Mouse (Mus musculus) hindbrain, embryonic 11.5 days (tissue): ENCODE data around the gene Ppfibp1. TPM values are rescaled to one million over a fixed set of nuclear protein-coding genes. Genes with fewer than 3 reads are reported as not detected.
A peak's percentile ranks its signal among the peaks of the same experiment; 100 is the strongest.

ENCODE experiments used
- ATAC-seq: fragments of 200-750 bp; cut with Nextera tagmentation; 2 replicates; pipeline ENCODE4 v1.8.0; 2017; ENCODE audit warnings: mild to moderate bottlenecking, moderate TSS enrichment, moderate library complexity; ENCODE audit not compliant: low FRiP score
- DNase-seq: peaks from one replicate; pipeline ENCODE4 v3.0.0-alpha.2; 2015; ENCODE audit warnings: low spot score
- H3K27ac ChIP-seq: fragments of 300-500 bp; sonication (generic); 2 replicates; pipeline ENCODE4 v1.5.1; 2014; ENCODE audit warnings: mild to moderate bottlenecking, low read depth, low read length
- H3K27me3 ChIP-seq: fragments of 300-500 bp; sonication (generic); 2 replicates; pipeline ENCODE4 v1.6.1; 2014; ENCODE audit warnings: mild to moderate bottlenecking, low read length, moderate library complexity, mixed read lengths; ENCODE audit not compliant: control insufficient read depth, insufficient read depth
- H3K36me3 ChIP-seq: fragments of 300-500 bp; sonication (generic); 2 replicates; pipeline ENCODE4 v1.6.1; 2014; ENCODE audit warnings: mild to moderate bottlenecking, low read length, moderate library complexity, mixed read lengths; ENCODE audit not compliant: control insufficient read depth, insufficient read depth
- H3K4me1 ChIP-seq: fragments of 300-500 bp; sonication (generic); replicated peaks from 2 replicates; pipeline ENCODE4 v1.6.1; 2014; ENCODE audit warnings: low read length, mixed read lengths; ENCODE audit not compliant: control insufficient read depth, insufficient read depth
- H3K4me2 ChIP-seq: fragments of 300-500 bp; sonication (generic); replicated peaks from 2 replicates; pipeline ENCODE4 v1.6.1; 2014; ENCODE audit warnings: mild to moderate bottlenecking, low read depth, low read length
- H3K4me3 ChIP-seq: fragments of 300-500 bp; sonication (generic); 2 replicates; pipeline ENCODE4 v1.5.1; 2014; ENCODE audit warnings: low read depth, low read length
- H3K9ac ChIP-seq: fragments of 300-500 bp; sonication (generic); 2 replicates; pipeline ENCODE4 v1.6.1; 2014; ENCODE audit warnings: low read depth, low read length
- H3K9me3 ChIP-seq: fragments of 300-500 bp; sonication (generic); 2 replicates; pipeline ENCODE4 v1.6.1; 2016; ENCODE audit warnings: low read length; ENCODE audit not compliant: control insufficient read depth
- WGBS: fragments of 180-500 bp; shearing (Covaris S2); extraction: QIAGEN DNeasy Blood & Tissue Kit; methylation state at CpG from one replicate; pipeline ENCODE4 v1.1.7; 2014; 5-methylcytosine and 5-hydroxymethylcytosine counted together
- polyA plus RNA-seq: library from polyadenylated mRNA; unstranded; fragments of >200 nt; fragmentation: Nextera tagmentation; extraction: Ambion mirVana; gene quantifications from 2 replicates; pipeline ENCODE4 v1.2.1, GENCODE M21; 2014

Ppfibp1 gene
- polyA plus RNA-seq, 1 experiment from 2014 or later = 36.1 TPM

DNA sequence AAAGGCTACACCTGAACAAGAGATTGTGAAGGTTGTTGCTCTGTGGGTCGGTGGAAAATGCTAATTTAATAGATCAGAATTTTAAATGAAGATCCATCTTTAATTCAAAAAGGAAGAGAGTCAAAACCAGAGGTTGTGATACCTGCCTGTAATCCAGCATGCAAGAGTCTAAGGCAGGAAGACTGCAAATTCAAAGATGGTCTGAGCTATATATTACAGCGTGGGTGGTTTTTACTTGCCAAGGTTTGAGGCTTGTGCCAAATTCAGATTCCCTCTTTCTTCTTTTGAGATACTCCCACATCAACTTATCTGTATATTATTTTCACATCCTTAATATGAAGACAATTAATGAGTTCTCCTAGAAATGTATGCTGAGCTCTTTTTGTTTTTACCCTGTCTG lies 140.1 kb downstream of the Ppfibp1 start:
- Histone ChIP-seq H3K4me2 (no peak overlapping the region), H3K27me3 (no peaks in the 10 kb centered on the region), H3K4me3 (no peak overlapping the region), H3K4me1 (no peaks in the 10 kb centered on the region), H3K36me3 (no peaks in the 10 kb centered on the region), H3K9me3 (no peaks in the 10 kb centered on the region), H3K27ac (no peak overlapping the region), H3K9ac (no peak overlapping the region)
- 80% methylated on average over 2 of the region's 2 CpGs for WGBS
- ATAC-seq (no peak), DNase-seq (no peak)

DNA sequence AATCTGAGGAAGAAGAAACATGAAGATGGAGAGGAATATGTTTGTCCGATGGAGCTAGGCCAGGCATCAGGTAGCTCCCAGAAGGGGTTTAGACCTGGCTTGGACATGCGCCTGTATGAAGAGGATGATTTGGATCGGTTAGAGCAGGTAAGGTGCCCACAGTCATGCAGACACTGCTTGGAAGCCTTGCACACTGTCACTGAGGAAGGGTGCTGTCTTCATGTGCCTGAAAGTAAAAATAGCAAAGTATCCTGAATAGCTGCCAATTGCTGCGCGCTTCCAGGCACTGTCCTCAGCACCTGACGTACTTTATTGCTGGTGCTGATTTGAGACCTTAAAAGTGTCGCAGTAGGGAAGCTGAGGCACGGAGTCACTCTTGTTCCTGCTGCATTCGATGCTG lies 141.3 kb downstream of the Ppfibp1 start:
- 95% methylated on average over 9 of the region's 9 CpGs for WGBS
- Histone ChIP-seq H3K4me1 (no peaks in the 10 kb centered on the region), H3K9ac (no peak overlapping the region), H3K4me3 (no peak overlapping the region), H3K4me2 (no peak overlapping the region), H3K27me3 (no peaks in the 10 kb centered on the region), H3K9me3 (no peaks in the 10 kb centered on the region), H3K36me3 (no peaks in the 10 kb centered on the region), H3K27ac (no peak overlapping the region)
- DNase-seq = no peak
- no peak for ATAC-seq

DNA sequence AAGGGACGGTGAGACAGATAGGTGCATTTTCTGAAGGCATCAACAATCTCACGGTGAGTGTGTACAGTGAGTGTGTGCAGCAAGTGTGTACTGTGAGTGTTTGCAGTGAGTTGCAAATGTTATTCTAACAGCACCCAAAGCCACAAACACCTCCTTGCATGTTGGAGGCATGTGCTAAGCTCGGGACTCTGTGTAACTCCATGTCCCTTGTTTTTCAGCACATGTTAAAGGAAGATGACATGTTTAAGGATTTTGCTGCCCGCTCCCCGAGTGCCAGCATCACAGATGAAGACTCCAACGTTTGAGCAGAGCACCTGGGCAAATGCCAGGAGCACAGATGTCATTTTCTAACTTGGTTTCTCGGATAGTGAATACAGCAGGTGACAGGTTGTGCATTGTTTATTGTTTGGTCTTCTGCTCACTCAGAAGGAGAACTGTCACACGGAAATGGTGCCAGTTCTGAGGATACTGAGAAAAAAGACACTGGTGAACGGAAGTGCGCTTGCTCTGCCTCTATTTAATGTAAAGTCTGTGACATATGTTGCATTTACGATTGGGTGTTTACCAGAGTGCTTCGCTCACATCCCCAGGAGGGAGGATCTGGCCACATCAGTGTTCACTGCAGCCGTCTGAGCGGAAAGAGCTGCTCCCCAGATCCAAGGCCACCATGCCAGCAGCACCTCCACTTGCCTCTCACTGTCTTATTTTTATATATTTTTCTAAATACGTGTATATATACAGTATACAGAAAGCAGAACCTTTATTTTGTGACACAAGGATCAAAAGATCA lies 142.0 kb downstream of the Ppfibp1 start:
- H3K4me2 ChIP-seq = no peak overlapping the region
- no peaks in the 10 kb centered on the region for H3K4me1 ChIP-seq
- no peak overlapping the region for H3K9ac ChIP-seq
- DNase-seq (no peak), ATAC-seq (no peak)
- 90% methylated on average over 15 of the region's 15 CpGs for WGBS
- no peak overlapping the region for H3K4me3 ChIP-seq
- H3K27me3 ChIP-seq = no peaks in the 10 kb centered on the region
- no peak overlapping the region for H3K27ac ChIP-seq
- no peaks in the 10 kb centered on the region for H3K9me3 ChIP-seq
- H3K36me3 ChIP-seq = no peaks in the 10 kb centered on the region

DNA sequence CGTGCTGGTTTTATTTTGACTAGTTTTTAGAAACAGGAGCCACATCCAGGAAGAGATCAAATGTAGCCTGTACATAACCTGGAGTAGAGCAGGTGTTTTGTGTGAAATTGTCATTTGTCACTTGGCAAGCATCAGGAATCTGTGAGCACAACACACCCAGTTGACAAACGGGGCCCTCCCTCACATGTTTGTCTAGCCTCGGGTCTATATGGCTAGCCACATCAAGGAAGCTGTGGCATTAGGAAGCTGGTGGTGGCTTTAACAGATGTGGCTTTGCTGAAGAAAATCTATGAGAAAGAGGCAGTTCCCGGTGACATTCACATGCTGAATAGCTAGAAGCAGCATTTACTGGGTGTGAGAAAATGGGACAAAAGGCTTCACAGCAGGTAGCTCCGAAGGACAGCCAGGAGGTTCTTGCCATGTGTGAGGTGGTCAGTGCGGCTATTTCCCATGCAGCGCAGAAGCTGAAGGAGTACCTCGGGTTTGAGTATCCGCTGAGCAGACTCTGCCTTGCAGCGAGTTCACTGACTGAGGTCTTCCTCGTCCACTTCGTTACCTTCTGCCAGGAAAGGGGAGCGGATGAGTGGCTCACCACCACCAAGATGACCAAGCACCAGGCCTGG lies 144.1 kb downstream of the Ppfibp1 start, which contains the start of gene Rep15:
Rep15 (plus strand) TSS at position 282 of the 623 bp plus-strand sequence.
- Histone ChIP-seq H3K4me1 (no peaks in the 10 kb centered on the region), H3K4me3 (no peak within 1 kb of the TSS), H3K9me3 (no peaks in the 10 kb centered on the region), H3K9ac (no peak within 1 kb of the TSS), H3K4me2 (no peak within 1 kb of the TSS), H3K27me3 (no peaks in the 10 kb centered on the region), H3K27ac (no peak within 1 kb of the TSS), H3K36me3 (no peaks in the 10 kb centered on the region)
- DNase-seq = no peak
- no peak for ATAC-seq
- WGBS = 36% methylated on average over 13 of the region's 13 CpGs

DNA sequence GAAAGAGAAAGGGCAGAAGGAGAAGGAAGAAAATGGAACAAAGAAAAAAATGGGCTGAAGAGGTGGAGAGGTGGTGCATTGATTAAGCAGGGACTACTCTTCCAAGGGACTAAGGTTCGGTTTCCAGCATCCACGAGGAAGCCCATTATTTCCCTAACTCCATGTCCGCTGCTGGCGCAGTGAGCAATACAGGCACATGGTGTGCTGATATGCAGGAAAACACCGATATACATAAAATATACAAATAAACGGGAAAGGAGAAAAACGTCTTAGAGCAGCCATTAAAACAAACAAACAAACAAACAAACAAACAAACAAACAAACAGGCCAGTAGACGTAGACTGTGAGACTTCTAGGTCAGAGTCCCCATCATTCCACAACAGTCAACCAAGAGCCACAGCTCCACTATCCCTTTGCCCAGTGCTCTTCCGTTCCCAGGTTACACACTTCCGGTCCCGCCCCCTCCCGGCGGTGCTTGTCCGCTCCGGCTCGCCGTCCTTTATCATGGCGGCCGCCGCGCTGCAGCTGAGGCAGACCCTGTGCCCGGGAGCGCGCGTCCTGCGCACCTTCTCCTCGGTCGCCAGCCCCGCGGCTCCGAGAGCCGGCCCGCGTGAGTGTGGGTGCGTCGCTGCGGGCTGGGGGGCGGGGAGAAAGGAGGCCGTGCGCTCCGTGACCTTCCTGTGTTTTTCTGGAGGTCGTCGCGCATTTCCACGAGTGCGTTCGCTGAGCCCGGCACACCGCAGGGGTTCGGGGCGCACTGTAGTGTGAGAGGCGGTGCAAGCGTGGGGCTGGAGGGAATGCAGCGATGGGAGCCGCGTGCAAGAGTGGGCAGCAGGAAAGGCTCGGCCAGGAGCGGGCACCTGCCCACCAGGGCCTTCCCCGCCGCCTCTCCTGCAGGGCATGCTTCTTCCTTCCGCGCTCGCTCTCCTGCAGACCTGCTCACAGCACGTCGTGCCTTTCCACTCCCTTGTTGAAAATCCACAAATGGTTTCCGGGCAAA lies 154.3 kb downstream of the Ppfibp1 start, which contains the start of gene Mrps35:
Mrps35 (plus strand) TSS at position 474 of the 1,000 bp plus-strand sequence.
- Histone ChIP-seq H3K27me3 (no peaks in the 10 kb centered on the region), H3K4me3 (peak within 1 kb of the TSS; percentile 84), H3K36me3 (no peaks in the 10 kb centered on the region), H3K27ac (peak within 1 kb of the TSS; percentile 75), H3K9me3 (no peaks in the 10 kb centered on the region), H3K4me1 (no peaks in the 10 kb centered on the region), H3K4me2 (peak within 1 kb of the TSS; percentile 38), H3K9ac (peak within 1 kb of the TSS; percentile 78)
- DNase-seq (peak; percentile 94), ATAC-seq (peak; percentile 99)
- 5% methylated on average over 53 of the region's 66 CpGs for WGBS

DNA sequence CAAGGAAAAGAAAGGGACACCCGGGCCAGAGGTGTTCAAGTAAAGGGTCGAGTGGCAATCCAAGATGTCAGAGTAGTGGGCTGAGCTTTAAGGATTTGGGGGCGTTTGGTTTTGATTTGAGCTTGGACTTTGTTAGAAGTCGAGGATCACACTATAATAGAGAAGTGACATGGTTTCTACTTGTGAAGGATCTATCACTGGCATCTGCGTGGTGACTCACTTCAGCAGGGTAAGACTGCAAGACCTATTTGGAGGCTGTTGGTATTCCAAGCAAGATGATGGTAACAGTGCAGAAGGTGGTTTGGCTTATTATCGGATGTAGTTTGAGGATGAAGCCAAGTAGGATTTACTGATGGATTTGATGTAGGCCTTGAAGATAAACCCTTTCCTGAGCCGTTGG lies 155.3 kb downstream of the Ppfibp1 start:
- 58% methylated on average over 7 of the region's 7 CpGs for WGBS
- H3K4me2 ChIP-seq = peak overlapping the region; percentile 38
- H3K9ac ChIP-seq = no peak overlapping the region; the same call in 1 of the 2 replicates
- no peaks in the 10 kb centered on the region for H3K27me3 ChIP-seq
- ATAC-seq (no peak), DNase-seq (peak; percentile 7)
- no peaks in the 10 kb centered on the region for H3K9me3 ChIP-seq
- H3K36me3 ChIP-seq = 0 out of 2 replicates have a peak, but pooled peaks cover 2% of the 10 kb centered on the region
- H3K27ac ChIP-seq = no peak overlapping the region
- H3K4me1 ChIP-seq = no peaks in the 10 kb centered on the region
- H3K4me3 ChIP-seq = peak overlapping the region; percentile 84

DNA sequence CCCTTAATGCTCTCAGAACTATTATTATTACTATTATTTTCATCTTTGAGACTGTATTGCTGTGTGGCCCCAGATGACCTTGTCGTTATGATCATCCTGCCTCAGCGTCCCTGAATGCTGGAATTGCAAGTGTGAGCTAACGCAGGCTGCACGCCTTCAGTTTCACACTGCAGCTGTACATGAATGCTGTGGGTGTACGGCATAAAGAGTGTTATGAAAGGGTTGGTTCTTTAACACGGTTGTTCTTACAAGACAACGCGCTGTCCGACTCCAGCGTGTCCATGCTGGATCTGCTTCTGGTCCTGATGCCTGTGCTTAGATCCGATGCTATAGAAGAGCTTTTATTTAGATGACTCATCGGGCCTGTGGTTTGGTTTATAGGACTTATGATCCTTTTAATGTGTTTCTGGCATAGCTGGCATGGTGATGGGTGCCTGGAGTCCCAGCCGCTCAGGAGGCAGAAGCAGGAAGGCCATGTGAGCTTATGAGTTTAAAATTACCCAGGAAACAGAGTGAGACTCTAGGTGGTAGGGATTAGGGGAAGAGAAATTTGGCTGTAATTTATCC lies 161.0 kb downstream of the Ppfibp1 start:
- Histone ChIP-seq H3K9me3 (no peaks in the 10 kb centered on the region), H3K4me2 (no peak overlapping the region), H3K4me3 (no peak overlapping the region), H3K27me3 (no peaks in the 10 kb centered on the region), H3K27ac (no peak overlapping the region), H3K9ac (no peak overlapping the region), H3K4me1 (no peaks in the 10 kb centered on the region), H3K36me3 (0 out of 2 replicates have a peak, but pooled peaks cover 2% of the 10 kb centered on the region)
- DNase-seq (no peak), ATAC-seq (no peak)
- 96% methylated on average over 13 of the region's 13 CpGs for WGBS

DNA sequence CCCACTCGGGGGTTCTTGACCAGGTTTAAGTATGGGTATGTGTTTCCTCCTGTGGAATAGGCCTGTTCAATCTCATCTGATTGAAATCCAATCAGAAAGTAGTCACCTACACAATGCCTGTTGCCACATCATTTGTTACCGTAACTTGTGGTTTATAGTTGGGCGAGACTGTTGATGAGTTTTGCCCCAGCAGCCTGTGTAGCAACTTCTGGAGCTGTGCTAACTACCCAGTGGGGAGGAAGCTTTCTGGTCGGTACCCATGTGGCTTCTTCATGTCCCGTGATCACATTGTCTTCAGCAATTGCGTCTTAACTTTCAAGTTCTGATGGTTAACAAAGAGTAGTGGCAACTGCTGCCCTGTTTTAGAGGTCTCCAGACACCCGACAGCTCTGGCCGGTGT lies 163.4 kb downstream of the Ppfibp1 start:
- ATAC-seq = no peak
- H3K36me3 ChIP-seq = 0 out of 2 replicates have a peak, but pooled peaks cover 2% of the 10 kb centered on the region
- H3K27ac ChIP-seq = no peak overlapping the region

More for the DNA sequence above, 163.4 kb downstream of the Ppfibp1 start:
- 94% methylated on average over 8 of the region's 8 CpGs for WGBS
- no peaks in the 10 kb centered on the region for H3K27me3 ChIP-seq
- H3K9me3 ChIP-seq = no peaks in the 10 kb centered on the region
- no peak overlapping the region for H3K4me2 ChIP-seq
- no peak overlapping the region for H3K4me3 ChIP-seq
- no peak overlapping the region for H3K9ac ChIP-seq
- DNase-seq = no peak
- H3K4me1 ChIP-seq = no peaks in the 10 kb centered on the region
